Mouse (Mus musculus): ENCODE data around the gene Dennd1b.

Gene Dennd1b

DNA sequence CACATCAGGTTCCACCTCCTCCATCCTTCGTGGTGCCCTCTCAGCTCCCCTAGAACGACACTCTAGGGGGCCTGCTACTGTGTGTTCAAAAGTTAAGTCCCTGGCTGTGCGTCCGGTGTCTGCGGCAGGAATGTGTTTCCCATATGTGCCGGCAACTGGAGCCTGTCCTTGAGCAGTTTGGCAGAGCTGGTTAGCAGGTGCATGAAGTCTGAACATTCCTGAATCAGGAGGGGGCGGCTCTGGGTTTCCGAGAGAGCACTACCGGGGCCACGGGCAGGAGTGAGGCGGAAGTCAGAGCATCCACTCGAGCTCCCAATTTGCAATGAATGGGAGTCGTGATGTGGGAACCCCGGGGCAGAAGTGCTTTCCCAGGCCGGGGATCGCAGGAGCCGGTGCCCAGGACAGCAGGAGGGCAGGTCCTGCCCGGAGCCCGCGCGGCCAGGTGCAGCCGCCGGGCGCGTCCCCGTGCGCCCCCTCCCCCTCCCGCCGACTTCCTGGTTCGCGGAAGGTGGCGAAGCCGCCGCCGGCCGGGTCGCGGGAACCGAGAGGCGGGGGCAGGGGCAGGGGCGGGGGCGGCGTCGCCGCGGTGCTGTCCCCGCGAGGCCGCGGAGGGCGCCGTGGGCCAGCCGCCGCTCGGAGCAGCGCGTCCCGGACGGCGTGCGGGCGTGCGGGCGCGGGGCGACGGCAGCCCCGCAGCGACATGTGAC is at the start of gene Dennd1b:
Gene Dennd1b, plus strand, starts transcription at position 275 of the 707 bp plus-strand sequence.
- peak; percentile 65 to 76 for DNase-seq (ENCODE audit: low spot score in 2 of 2)

GRCm38 (mm10) chr1:138915596-138915995 is 47.6 kb upstream of the Dennd1b start:
- no peak for DNase-seq (ENCODE audit: low spot score in 2 of 2)

DNA sequence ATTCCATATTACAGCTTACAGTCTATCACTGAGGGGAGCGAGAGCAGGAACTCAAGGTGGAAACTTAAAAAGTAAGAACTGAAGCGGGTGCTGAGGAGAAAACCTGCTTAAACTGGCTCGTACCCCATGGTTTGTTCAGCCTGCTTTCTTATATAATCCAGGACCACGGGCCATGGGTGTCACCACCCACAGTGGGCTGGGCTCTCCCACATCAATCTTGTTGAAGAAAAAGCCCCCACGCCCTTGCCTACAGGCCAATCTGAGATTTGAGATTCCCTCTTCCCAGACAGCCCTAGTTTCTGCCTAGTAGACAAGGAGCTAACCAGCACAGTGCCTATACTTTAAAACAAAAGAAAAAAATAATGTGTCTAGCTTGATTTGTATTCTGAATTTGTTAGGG is 43.6 kb upstream of the Dennd1b start:
- DNase-seq (ENCODE audit: low spot score in 2 of 2): no peak

DNA sequence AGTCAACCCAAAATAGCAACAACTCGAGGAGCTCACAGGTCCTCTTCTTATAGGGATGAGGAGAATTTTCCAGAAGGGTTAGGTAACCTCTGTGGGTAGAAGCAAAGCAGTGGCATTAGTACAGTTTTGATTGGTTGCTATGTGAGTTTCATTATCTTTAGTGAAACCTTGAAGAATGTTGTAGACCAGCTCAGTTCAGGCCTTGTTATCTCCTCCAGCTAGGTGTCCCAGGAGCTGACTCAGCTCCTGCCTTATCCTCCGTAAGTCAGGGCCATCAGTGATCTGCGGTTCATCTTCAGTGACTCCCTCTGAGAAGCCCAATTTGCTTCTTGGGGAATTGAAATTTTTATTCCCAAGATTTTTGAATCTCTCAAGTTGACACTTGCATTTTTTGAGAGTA is 43.2 kb upstream of the Dennd1b start:
- DNase-seq (ENCODE audit: low spot score in 2 of 2): no peak

DNA sequence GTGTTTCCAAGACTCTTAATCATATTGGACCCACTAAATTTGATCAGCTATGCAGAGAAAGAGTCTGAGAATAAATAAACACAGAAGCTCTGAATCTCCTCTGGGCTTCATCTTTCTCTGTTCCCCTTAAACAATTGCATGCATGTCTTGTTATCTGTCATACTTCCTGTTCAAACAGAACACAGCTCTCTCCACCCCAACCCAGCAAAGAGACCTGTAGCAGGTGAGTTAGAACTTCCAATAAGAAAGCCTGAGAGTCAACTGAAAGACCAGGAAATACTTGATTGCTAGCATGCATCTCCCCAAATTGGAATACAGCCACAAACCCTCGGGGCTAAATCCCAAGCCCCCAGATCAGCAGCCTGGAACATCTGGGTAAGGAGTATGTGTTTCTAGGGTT is 42.4 kb upstream of the Dennd1b start:
- DNase-seq (ENCODE audit: low spot score in 2 of 2): no peak

DNA sequence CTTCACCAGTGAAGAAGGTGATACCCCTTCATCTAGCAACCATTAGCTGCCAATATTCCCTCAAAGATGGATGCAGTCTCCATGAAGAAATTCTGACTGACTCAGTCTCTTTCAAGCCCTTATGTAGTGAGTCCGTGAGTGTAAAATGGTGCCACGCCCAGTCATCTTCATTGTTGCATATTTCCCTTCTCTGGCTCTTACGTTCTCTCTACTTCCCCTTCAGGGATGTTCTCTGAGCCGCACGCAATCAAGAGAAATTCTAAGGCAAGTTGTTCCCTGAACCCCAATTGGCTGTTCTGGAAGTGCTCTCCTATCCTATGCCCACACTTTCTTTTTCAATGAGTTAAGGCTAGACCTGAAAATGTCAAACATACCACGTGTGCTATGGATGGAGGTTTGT is 40.3 kb upstream of the Dennd1b start:
- peak in 1 of 2 experiments; percentile 15 for DNase-seq (ENCODE audit: low spot score in 2 of 2)

DNA sequence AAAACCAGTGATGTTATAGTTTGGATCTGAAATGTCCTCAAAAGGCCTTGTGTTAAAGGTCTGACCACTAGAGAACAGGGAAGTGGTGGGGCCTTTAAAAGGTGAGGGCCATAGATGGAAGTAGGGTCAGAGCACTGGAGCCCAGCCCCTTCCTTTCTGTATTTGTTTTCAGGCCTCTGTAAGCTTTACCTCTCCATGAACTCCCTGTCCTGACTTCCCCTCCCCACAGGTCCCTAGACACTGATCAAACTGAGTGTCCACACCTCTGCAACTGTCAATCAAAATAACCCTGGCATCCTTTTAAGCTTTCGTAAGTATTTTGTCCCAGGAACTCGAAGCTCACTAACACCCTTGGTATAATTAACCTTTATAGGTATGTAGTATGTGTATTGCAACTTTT is 39.0 kb upstream of the Dennd1b start:
- no peak for DNase-seq (ENCODE audit: low spot score in 2 of 2)

- DNase-seq (ENCODE audit: low spot score in 2 of 2): no peak
Observed at GRCm38 (mm10) chr1:138928671-138929483, 34.4 kb upstream of the Dennd1b start.

- DNase-seq (ENCODE audit: low spot score in 2 of 2): no peak
Observed at GRCm38 (mm10) chr1:138929985-138930384, 33.2 kb upstream of the Dennd1b start.

DNA sequence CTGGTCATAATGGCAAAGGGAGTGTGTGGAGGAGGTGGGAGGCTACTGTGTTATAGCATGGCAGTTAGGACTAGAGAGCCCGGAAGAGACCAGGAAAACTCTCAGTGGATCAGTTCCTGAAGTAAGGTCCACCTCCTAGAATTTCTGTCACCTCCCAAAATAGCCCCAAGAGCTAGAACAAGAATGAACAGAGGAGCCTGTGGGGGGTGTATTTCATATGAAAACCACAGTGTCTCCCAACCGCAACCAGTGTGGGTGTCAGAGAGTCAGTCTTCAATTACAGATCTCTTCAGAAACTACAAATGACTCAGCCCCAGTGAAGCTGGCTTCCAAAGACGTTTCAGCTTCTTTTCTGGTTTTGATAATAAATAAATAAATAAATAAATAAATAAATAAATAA is 32.4 kb upstream of the Dennd1b start:
- no peak for DNase-seq (ENCODE audit: low spot score in 2 of 2)

- DNase-seq (ENCODE audit: low spot score in 2 of 2): no peak
Observed at GRCm38 (mm10) chr1:138936169-138936568, 27.1 kb upstream of the Dennd1b start.

GRCm38 (mm10) chr1:138937686-138938370 is 25.4 kb upstream of the Dennd1b start:
- DNase-seq (ENCODE audit: low spot score in 2 of 2): no peak

GRCm38 (mm10) chr1:138939579-138940139 is 23.6 kb upstream of the Dennd1b start:
- no peak for DNase-seq (ENCODE audit: low spot score in 2 of 2)

DNA sequence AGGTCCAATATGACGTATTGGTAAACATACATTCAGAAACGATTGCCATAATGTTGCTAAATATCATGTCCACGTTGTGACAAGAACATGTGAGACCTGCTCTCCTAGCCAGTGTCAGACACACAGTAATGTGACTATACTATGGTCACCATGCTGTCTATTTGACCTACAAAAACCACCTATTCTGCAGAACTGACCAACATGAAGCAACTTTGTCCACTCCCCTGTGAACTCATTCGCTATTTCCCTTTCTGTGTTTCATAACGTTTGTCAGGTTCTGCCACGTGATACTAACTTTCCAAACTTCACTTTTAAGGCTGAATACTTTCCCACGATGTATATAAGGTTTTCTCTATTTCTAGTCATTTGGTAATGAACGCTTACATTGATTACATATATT is 22.8 kb upstream of the Dennd1b start:
- DNase-seq (ENCODE audit: low spot score in 2 of 2): no peak

DNA sequence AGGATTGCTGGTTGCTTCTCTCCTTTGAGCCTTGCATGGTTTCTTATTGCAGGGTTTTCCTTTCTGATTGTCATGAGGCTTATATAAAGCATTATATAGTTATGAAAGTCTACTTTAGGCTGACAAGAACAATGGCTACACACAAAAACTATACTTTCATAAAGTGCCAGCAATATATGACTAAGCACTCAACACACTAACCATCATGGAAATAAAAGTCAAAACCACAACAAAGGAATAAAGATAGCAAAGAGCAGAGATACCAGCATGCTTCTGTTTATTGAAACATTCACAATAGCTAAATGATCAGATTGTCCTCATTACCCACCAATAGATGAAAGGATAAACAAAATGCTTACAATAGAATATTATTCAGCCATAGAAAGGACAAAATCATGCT is 11.1 kb upstream of the Dennd1b start:
- DNase-seq (ENCODE audit: low spot score in 2 of 2): no peak

DNA sequence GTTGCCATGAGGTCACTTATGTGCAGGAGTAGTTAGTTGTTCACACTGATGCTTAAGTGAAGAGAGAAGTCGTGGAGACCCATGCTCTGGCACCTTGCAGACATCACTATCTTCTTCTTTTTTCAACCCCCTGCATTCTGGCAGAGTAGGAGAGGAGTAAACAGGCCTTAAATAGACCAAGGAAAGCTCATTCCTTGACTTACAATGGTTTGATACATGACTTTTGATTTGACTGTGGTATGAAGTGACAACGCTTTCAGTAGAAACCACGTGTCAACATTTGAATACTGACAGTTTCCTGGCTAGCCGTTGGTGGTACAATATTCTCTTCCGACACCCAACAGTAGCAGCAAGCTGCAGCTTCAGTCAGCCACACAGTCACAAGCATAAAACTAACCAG is 8.3 kb upstream of the Dennd1b start:
- DNase-seq (ENCODE audit: low spot score in 2 of 2): no peak

DNA sequence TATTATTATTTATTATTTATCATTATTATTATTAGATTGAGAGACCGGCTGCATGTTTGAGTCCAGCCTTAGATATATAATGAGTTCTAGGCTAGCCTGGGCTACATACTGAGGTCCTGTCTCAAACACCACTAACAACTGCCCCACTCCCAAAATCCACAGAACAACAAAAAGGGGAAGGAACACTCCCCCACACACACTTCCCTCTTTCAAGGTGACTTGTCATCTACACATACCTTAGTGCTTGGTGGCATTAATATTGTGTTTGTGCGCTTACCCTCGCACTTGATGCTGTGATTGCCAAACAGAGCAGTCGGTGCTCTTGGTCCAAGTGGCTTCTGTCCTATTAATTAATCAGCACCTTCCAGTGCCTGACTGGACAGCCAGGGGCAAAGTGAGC is 7.8 kb upstream of the Dennd1b start:
- DNase-seq (ENCODE audit: low spot score in 2 of 2): no peak

- no peak for DNase-seq (ENCODE audit: low spot score in 2 of 2)
Observed at GRCm38 (mm10) chr1:138956511-138956910, 6.7 kb upstream of the Dennd1b start.

DNA sequence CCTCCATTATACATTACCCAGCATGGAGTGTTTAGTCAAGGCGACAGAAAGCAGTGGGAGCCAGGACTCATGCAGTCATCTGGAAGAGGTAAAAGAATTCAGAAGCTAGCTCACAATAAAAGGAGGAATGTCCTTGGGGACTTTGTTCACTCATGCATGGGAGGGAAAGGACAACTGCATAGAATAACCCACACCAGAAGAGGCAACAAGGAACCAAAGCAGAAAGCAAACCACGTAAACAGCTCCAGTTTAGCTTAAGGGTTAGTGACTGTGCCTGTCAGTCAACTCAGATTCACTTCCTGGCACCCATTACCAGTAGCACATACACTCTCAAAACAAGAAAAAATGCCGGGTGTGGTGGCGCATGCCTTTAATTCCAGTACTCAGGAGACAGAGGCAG is 6.1 kb upstream of the Dennd1b start:
- DNase-seq (ENCODE audit: low spot score in 2 of 2): no peak

DNA sequence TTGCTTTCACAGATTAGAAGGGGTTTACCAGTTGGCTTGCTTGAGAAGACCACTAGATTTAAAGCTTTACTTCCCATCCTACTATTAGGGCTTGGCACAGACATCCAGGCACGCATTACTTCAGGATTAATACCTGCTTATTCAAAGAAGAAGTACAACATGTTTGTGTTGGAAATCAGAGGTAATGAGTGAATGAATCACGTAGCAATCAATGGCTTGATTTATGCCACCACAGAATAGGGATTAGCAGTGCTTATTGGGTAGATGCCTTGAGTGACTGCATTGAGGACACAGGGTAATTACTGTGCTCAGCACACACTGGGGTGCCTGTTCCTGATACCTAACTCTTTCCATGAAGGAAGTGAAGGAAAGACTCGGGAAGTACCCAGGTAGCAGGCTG is 4.4 kb upstream of the Dennd1b start:
- no peak for DNase-seq (ENCODE audit: low spot score in 2 of 2)

DNA sequence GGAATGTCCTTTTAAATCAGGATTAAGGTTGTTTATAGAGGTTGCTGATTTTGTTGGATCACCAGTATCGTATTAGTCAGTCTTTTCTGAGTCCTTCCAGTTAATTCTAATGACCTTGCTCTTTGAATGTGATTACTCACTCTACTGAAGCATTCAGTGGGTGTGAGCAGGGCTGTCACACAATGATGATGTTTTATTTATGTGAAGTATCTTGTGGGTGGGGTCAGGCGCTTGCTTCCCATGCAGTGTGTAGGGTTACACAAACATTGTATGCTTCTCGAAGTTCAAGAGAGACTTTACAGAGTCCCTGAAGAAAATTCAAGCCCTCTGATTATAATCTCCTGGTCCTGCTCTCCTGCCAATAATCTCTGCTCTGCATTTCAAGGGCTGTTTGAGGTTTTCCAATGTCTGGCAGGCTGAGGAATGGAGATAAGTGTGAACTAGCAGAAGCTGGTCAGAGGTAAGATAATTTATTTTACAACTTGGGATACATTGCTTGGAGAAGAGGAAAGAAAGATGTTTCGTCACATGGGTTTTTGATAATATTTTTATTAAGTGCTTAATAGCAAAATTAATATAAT is 3.2 kb upstream of the Dennd1b start:
- DNase-seq (ENCODE audit: low spot score in 2 of 2): no peak
